Mouse (Mus musculus) G1E-ER4 (cell line): Measurements from ENCODE around the gene Gm45062. TPM values are rescaled to one million over a fixed set of nuclear protein-coding genes. Genes with fewer than 3 reads are reported as not detected.

Experiments used
- GATA1 ChIP-seq: IDR thresholded peaks from one replicate; pipeline ENCODE4 v1.8.0; 2012; ENCODE audit warnings: low read length, inconsistent platforms
- polyA plus RNA-seq: library from polyadenylated mRNA; stranded (reverse); fragments of >175 nt; gene quantifications from 2 replicates; pipeline ENCODE4 v1.2.3, GENCODE M21; 2012

The Gm45062 gene
- polyA plus RNA-seq, 1 experiment: not detected

- no peak for TF ChIP-seq GATA1
These were observed 160.4 kb downstream of the Gm45062 start for GRCm38 (mm10) chr6:8419485-8420186.

GRCm38 (mm10) chr6:8420187-8420503 is 160.9 kb downstream of the Gm45062 start:
- TF ChIP-seq GATA1: no peak

DNA sequence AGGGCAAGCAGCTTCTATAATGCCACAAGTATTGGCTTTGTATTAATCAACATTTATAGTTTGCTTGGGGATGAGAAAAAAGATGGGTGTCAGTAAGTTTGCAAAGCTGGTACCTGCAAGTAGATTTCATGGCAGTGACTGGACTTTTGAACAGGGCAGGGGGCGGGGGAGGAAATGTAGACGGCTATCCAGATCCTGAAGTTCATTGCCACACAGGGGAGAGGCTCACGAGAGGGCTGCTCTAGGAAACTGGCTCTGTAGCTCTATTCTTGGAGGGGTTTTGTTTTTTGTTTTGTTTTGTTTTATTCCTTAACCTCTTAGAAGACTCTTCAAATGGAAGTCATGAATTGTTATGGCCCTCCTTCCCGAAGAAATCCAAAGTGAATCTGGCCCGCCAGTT is 162.2 kb downstream of the Gm45062 start:
- TF ChIP-seq GATA1: no peak

DNA sequence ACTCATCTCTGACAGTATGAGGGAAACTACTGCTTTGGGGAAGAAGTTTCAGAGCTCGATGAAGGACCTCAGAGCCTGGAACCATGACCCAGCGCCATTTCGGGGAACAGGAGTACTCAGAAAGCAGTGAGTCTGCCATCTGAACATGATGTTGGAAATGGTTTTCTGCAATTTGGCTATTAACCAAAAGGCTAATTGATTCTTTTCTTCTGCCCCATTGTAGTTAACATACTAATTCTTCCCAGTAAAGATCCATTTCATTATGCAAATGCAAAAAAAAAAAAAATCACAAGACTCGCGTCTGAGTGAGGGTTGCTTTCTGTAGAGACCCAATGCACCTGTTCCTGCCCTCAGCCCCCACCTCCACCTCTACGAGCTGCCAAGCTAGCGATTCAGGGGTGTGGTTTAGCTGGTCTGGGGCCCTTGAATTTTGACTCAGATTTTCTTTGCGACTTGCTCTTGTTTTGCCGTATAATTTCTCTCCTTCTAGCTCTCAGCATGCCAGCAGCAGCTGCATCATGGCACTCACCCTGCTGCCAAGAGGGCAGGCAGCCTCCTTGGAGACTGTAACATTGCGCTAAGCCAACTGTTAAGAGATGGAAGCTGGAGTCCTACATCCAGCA is 162.8 kb downstream of the Gm45062 start:
- no peak for TF ChIP-seq GATA1

DNA sequence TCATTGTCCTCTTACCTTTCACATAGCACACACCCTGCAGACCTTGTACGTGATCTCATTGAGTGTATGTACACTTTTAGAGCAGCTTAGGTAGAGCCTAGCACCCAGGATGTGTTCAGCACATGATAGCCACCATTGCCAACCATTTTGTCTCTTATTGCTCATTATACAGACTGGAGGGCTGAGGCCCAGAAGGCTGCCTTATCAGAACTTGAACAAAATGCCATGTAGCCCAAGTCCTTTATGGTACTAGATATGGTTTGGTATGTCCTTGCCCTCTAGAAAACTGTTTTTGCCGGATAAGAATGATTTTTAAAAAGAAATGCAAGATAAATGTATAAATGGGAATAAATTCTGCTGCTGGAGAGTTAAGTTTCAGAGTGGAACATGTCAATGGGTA is 163.9 kb downstream of the Gm45062 start:
- peak; percentile 85 for TF ChIP-seq GATA1

DNA sequence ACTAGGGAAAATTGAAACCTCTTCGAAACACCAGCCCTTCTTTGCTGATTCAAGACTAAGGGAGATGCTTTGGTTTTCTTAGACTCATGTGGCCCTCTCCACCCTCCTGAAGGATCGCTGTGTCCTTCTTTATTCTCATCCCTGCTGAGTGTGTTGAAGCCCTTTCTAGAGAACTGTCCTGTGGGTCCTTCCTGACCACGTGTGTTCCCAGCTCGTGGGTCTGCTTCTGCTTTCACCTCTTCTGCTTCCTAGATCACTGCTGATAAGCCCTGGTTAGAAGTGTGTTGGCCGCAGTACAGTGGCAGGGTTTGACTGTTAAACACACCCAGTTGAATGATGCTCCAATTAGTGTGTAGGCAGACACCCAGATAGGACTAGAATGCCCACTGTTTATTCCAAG is 168.4 kb downstream of the Gm45062 start:
- no peak for TF ChIP-seq GATA1

DNA sequence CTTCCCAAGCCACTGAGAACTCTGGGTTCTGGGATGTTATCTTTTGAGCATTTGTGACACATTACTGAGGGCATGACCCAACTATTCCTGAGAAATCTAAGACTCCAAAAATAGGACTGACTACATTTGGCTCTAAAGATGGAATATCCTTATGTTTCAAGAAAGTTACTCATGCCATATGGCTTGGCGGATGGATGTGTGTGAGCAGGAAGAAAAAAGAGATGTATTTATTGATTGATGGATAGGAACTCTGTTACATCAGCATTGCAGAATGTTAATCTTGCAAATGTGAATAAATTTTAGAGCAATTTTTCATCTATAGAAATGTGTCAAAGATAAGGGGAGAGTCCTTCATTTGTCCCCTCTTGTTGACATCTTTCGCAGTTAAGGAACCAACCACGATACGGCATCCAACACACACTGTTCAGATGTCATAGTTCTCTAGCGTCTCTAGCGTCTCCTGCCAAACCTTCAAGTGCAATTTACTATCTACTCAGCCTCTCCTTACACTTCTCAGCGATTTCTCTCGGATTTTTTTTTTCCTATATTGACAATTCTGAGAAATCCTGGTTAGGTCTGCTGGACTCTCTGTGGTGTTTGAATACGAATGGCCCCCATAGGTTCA is 171.5 kb downstream of the Gm45062 start:
- TF ChIP-seq GATA1: no peak

GRCm38 (mm10) chr6:8433179-8433578 is 173.9 kb downstream of the Gm45062 start:
- no peak for TF ChIP-seq GATA1

DNA sequence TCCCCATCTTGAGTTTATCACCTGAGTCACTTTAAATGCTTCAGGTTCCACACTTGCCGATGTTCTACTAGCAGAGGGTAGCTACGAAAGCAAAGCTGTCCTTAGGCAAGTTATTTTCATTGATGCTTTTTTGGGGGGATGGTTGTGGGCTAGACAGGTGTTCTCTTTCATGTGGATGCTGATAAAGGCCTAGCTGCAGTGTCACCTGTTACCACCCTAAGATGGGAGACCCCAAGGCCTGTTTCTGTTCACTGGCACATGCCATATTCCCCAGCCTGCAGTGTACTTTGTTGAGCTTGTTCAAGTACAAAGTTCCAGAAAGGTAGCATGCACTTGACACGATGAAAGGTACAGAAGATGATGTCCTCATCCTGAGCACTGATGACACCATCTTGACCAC is 178.7 kb downstream of the Gm45062 start:
- no peak for TF ChIP-seq GATA1

- TF ChIP-seq GATA1: no peak
These were observed 182.6 kb downstream of the Gm45062 start for GRCm38 (mm10) chr6:8441814-8442213.

DNA sequence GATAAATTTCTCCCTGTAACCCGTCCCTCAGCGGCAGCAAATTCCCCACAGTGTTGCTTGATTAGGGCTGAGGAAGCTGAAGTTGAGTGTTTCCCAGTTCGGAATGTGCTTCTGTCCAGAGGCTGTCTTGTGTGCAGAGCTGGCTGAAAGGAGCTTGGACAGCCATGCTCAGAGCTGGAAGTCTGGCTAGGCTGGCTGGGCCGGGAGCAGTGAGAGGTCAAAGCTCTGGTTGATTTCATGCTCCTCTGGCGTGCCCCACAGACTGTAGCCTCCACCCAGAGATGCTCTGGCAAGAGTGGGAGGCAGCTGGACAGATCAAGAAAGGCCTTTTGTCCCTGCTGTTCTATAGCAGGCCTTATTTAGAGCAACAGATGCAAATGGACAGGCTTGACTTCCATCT is 187.5 kb downstream of the Gm45062 start:
- TF ChIP-seq GATA1: no peak

GRCm38 (mm10) chr6:8455599-8455998 is 196.3 kb downstream of the Gm45062 start:
- TF ChIP-seq GATA1: no peak

- TF ChIP-seq GATA1: no peak
These were observed 199.3 kb downstream of the Gm45062 start for GRCm38 (mm10) chr6:8458596-8458995.

GRCm38 (mm10) chr6:8462447-8462846 is 203.2 kb downstream of the Gm45062 start:
- TF ChIP-seq GATA1: no peak

GRCm38 (mm10) chr6:8465388-8465787 is 206.1 kb downstream of the Gm45062 start:
- TF ChIP-seq GATA1: no peak

GRCm38 (mm10) chr6:8465985-8466384 is 206.7 kb downstream of the Gm45062 start:
- no peak for TF ChIP-seq GATA1

GRCm38 (mm10) chr6:8467667-8468337 is 208.6 kb downstream of the Gm45062 start:
- no peak for TF ChIP-seq GATA1

- TF ChIP-seq GATA1: no peak
These were observed 210.7 kb downstream of the Gm45062 start for GRCm38 (mm10) chr6:8469918-8470317.
